Mouse (Mus musculus) heart, postnatal 0 days (tissue): ENCODE data around the gene Plekha1. TPM values are rescaled to one million over a fixed set of nuclear protein-coding genes. Genes with fewer than 3 reads are reported as not detected.

Experiments
- ATAC-seq: fragments of 200-750 bp; cut with Nextera tagmentation; 2 replicates; pipeline ENCODE4 v1.8.0; 2017; ENCODE audit warnings: low read depth, moderate number of reproducible peaks, moderate library complexity; ENCODE audit not compliant: insufficient read depth
- DNase-seq: peaks from one replicate; pipeline ENCODE4 v3.0.0-alpha.2; 2016; ENCODE audit warnings: low spot score
- H3K27ac ChIP-seq: fragments of 300-500 bp; sonication (generic); 2 replicates; pipeline ENCODE4 v1.5.1; 2014; ENCODE audit warnings: low read depth, mild to moderate bottlenecking
- H3K27me3 ChIP-seq: fragments of 300-500 bp; sonication (generic); 2 replicates; pipeline ENCODE4 v1.6.1; 2014; ENCODE audit warnings: low read length, mixed read lengths; ENCODE audit not compliant: control insufficient read depth, insufficient read depth
- H3K36me3 ChIP-seq: fragments of 300-500 bp; sonication (generic); replicated peaks from 2 replicates; pipeline ENCODE4 v1.6.1; 2014; ENCODE audit warnings: low read length, mixed read lengths; ENCODE audit not compliant: control insufficient read depth, insufficient read depth
- H3K4me1 ChIP-seq: fragments of 300-500 bp; sonication (generic); 2 replicates; pipeline ENCODE4 v1.6.1; 2014; ENCODE audit warnings: antibody characterized with exemption; ENCODE audit not compliant: control insufficient read depth, insufficient read depth
- H3K4me2 ChIP-seq: fragments of 300-500 bp; sonication (generic); 2 replicates; pipeline ENCODE4 v1.6.1; 2014; ENCODE audit warnings: low read depth, mild to moderate bottlenecking, low read length, moderate library complexity
- H3K4me3 ChIP-seq: fragments of 300-500 bp; sonication (generic); 2 replicates; pipeline ENCODE4 v1.5.1; 2014; ENCODE audit warnings: low read depth, low read length
- H3K9ac ChIP-seq: fragments of 300-500 bp; sonication (generic); replicated peaks from 2 replicates; pipeline ENCODE4 v1.6.1; 2014; ENCODE audit warnings: low read depth, low read length, mixed read lengths
- H3K9me3 ChIP-seq: fragments of 300-500 bp; sonication (generic); replicated peaks from 2 replicates; pipeline ENCODE4 v1.6.1; 2016; ENCODE audit warnings: low read length; ENCODE audit not compliant: control insufficient read depth
- CTCF ChIP-seq: IDR thresholded peaks from 2 replicates; pipeline ENCODE4 v1.5.1; 2016; ENCODE audit warnings: antibody characterized with exemption, control low read depth, low read depth
- EP300 ChIP-seq: IDR thresholded peaks from 2 replicates; pipeline ENCODE4 v1.6.1; 2016; ENCODE audit warnings: antibody characterized with exemption, low read depth
- WGBS: fragments of 180-500 bp; shearing (Covaris S2); extraction: QIAGEN DNeasy Blood & Tissue Kit; methylation state at CpG from one replicate; pipeline ENCODE4 v1.1.7; 2014; 5-methylcytosine and 5-hydroxymethylcytosine counted together
- polyA plus RNA-seq: library from polyadenylated mRNA; unstranded; fragments of >200 nt; fragmentation: Nextera tagmentation; extraction: Ambion mirVana; gene quantifications from 2 replicates; pipeline ENCODE4 v1.2.1, GENCODE M21; 2015
- total RNA-seq: library from RNA; depleted of rRNA; stranded (reverse); fragments of >200 nt; gene quantifications from 2 replicates; pipeline ENCODE4 v1.2.3, GENCODE M21; 2014; ENCODE audit warnings: low replicate concordance

The Plekha1 gene
- total and polyA plus RNA-seq, 2 experiments from 2014 or later, result 43.6 to 60.5 TPM

DNA sequence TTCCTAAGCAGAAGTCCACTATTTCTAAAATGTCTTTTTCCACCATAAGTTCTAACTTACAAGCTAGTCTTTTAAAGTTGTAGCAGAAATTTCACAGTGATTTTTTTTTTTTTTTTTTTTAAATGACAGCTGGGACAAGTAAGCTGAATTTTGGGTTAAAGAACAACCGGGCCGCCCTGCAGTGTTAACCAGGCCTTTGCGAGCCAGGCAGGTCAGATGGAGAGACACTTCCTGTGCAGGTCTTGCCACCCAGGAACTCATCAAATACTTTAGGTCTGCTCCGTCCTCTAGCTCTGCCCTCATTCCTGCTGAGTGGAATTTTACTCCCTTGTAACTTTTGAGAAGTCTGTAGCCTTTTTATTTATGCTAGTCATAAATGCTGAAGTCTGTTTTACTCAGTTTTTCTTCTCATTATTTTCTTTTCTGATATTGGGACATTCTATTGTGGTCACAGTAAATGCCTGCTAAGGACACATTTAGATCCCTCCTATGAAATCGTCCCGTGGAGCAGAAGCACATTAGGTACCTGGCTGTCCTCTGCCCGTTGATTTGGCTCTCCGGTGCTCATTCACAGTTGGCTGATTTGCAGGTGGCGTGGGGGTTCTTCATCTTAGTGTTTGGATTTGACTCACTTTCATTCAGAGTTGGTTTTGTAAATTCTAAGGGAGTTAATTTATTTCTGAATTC, 29.5 kb downstream of the Plekha1 start:
- 88% methylated on average over 9 of the region's 9 CpGs for WGBS
- peaks cover 66% of the 10 kb centered on the region for H3K36me3 ChIP-seq
- H3K9ac ChIP-seq, result no peak overlapping the region
- no peaks in the 10 kb centered on the region for H3K4me1 ChIP-seq
- no peak overlapping the region for H3K27ac ChIP-seq
- no peak overlapping the region for H3K4me2 ChIP-seq
- no peaks in the 10 kb centered on the region for H3K9me3 ChIP-seq
- ATAC-seq (no peak), DNase-seq (no peak)
- TF ChIP-seq CTCF, result no peak
- TF ChIP-seq EP300, result no peak
- no peak overlapping the region for H3K4me3 ChIP-seq
- no peaks in the 10 kb centered on the region for H3K27me3 ChIP-seq

DNA sequence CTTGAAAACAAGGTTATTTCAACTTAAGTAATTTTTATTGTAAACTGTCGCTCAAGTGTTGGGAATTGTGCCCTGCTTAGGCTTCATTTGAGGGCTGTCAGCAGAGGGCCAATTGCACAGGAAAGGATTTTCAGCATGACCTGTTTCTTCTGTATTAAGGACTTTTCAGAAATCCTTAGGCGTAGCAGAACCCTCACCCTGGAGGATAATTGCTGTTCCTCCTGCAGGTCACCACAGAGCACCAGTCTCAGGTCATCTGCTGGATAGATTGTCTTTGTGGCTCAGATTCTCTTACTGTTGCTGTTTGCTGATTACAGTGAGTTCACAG, 30.0 kb downstream of the Plekha1 start:
- ATAC-seq, result no peak
- H3K9me3 ChIP-seq, result no peaks in the 10 kb centered on the region
- 93% methylated on average over 2 of the region's 2 CpGs for WGBS

DNA sequence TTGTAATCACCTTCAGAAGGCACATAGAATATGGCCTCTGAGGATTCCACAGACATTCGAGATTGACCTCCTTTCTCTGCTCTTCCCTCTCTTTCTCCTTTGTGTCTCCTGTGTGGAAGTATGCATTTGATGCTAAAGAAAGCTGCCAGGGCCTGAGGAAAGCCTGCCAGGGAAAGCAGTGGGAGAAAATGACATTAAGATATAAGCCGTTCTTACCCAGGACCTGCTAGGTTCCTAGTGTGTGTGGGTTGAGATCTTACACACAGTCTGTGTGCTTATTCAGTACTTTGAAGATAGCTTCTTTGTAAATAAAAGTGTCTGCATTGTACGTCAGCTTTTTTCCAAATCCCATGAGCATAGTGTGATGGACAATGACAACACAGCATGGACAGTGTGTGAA, 30.5 kb downstream of the Plekha1 start:
- H3K9ac ChIP-seq, result no peak overlapping the region
- no peak for ATAC-seq
- H3K4me3 ChIP-seq, result no peak overlapping the region
- WGBS, result 81% methylated on average over 3 of the region's 3 CpGs
- no peak overlapping the region for H3K27ac ChIP-seq
- TF ChIP-seq CTCF, result no peak
- TF ChIP-seq EP300, result no peak
- no peaks in the 10 kb centered on the region for H3K4me1 ChIP-seq
- no peaks in the 10 kb centered on the region for H3K27me3 ChIP-seq
- H3K9me3 ChIP-seq, result no peaks in the 10 kb centered on the region
- H3K4me2 ChIP-seq, result no peak overlapping the region
- peaks cover 73% of the 10 kb centered on the region for H3K36me3 ChIP-seq
- DNase-seq, result no peak

More for the DNA sequence above, 30.0 kb downstream of the Plekha1 start:
- Histone ChIP-seq H3K4me2 (no peak overlapping the region), H3K9ac (no peak overlapping the region), H3K36me3 (peaks cover 71% of the 10 kb centered on the region), H3K4me3 (no peak overlapping the region), H3K27me3 (no peaks in the 10 kb centered on the region), H3K27ac (no peak overlapping the region), H3K4me1 (no peaks in the 10 kb centered on the region)
- DNase-seq, result no peak
- TF ChIP-seq EP300, result no peak
- no peak for TF ChIP-seq CTCF

DNA sequence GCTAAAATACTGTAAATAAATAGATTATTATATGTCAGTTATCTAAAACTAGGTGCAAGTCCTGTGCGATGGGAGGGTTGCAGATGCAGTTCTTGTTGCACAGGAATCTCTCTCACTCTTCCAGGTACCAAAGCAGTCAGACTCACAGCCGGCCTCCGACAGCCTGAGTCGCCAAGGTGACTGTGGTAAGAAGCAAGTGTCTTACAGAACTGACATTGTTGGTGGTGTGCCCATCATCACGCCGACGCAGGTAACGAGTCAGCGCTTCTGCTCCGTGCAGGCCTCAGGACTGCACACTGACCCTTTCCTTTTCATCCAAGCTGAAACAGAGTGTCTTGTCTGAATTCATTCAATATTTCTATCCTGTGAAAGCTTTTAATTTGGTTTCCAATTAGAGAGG, 31.6 kb downstream of the Plekha1 start:
- TF ChIP-seq EP300 (no peak), CTCF (no peak)
- ATAC-seq, result no peak
- no peak for DNase-seq
- Histone ChIP-seq H3K4me2 (no peak overlapping the region), H3K9ac (no peak overlapping the region), H3K27me3 (no peaks in the 10 kb centered on the region), H3K9me3 (no peaks in the 10 kb centered on the region), H3K4me1 (no peaks in the 10 kb centered on the region), H3K27ac (no peak overlapping the region), H3K36me3 (peaks cover 72% of the 10 kb centered on the region), H3K4me3 (no peak overlapping the region)
- 84% methylated on average over 10 of the region's 10 CpGs for whole genome bisulfite sequencing

DNA sequence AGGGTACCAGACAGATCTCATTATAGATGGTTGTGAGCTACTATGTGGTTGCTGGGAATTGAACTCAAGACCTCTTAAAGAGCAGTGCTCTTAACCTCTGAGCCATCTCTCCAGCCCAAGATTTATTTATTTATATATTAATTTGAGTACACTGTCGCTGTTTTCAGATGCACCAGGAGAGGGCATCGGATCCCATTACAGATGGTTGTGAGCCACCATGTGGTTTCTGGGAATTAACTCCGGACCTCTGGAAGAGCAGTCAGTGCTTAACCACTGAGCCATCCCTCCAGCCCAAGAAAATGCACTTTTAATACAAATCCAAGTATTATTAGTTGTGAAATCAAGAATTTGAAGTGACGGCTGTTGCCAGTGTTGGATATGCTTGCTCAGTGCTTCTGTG, 32.8 kb downstream of the Plekha1 start:
- Histone ChIP-seq H3K4me1 (no peaks in the 10 kb centered on the region), H3K9ac (no peak overlapping the region), H3K27me3 (no peaks in the 10 kb centered on the region), H3K27ac (no peak overlapping the region), H3K9me3 (no peaks in the 10 kb centered on the region), H3K4me2 (no peak overlapping the region), H3K4me3 (no peak overlapping the region), H3K36me3 (peaks cover 74% of the 10 kb centered on the region)
- ATAC-seq (no peak), DNase-seq (no peak)
- 86% methylated on average over 4 of the region's 4 CpGs for WGBS
- TF ChIP-seq CTCF (peak; percentile 28), EP300 (no peak)

DNA sequence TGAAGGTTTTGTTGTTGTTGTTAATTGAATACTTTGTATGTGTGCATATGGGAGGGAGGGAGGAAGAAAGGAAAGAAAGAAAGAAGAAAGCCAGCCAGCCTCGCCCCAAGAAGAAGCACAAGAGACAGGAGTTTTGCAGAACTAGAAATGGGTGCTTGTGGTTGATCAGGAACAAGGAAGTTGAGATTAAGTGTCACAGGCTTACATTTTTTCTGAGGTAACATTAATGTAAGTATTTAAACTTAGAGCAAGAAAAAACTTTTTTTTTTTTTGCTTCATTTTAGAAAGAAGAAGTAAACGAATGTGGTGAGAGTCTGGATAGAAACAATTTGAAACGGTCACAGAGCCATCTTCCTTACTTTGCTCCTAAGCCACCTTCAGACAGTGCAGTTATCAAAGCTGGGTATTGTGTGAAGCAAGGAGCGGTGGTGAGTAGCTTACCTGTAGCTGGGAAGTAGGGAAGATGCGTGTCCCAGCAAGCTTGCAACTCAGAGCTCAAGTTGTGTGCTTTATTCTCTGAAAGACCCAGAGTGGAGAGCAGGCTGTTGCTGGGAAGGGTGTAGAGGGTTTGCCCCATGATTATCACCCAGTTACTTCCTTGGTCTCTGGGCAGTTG, 34.8 kb downstream of the Plekha1 start:
- no peaks in the 10 kb centered on the region for H3K27me3 ChIP-seq
- ATAC-seq (no peak), DNase-seq (no peak)
- no peaks in the 10 kb centered on the region for H3K9me3 ChIP-seq
- no peak overlapping the region for H3K4me2 ChIP-seq
- no peak overlapping the region for H3K27ac ChIP-seq
- TF ChIP-seq CTCF (no peak), EP300 (no peak)
- H3K36me3 ChIP-seq, result peaks cover 82% of the 10 kb centered on the region
- no peaks in the 10 kb centered on the region for H3K4me1 ChIP-seq
- WGBS, result 86% methylated on average over 5 of the region's 5 CpGs
- no peak overlapping the region for H3K4me3 ChIP-seq
- H3K9ac ChIP-seq, result no peak overlapping the region
